Mouse (Mus musculus) testis, adult 2 months (tissue): ENCODE measurements around the gene Gm17490.

Experiments used
- CTCF ChIP-seq: fragments of 200-500 bp; IDR thresholded peaks from 2 replicates; pipeline ENCODE4 v1.5.1; 2012; ENCODE audit warnings: low read depth, mild to moderate bottlenecking, inconsistent platforms, low read length, moderate library complexity; ENCODE audit not compliant: control insufficient read depth, insufficient read depth, insufficient replicate concordance
- POLR2A ChIP-seq: fragments of 200-500 bp; IDR thresholded peaks from 2 replicates; pipeline ENCODE4 v1.6.1; 2012; ENCODE audit warnings: low read depth, mild to moderate bottlenecking, inconsistent platforms, low read length, moderate library complexity; ENCODE audit not compliant: control insufficient read depth

GRCm38 (mm10) chr2:11636138-11636480 is 10.0 kb upstream of the Gm17490 start:
- TF ChIP-seq CTCF = no peak
- TF ChIP-seq POLR2A = no peak
